Mouse (Mus musculus) kidney, postnatal 14 days (tissue): ENCODE results near the gene Slc25a3.

ENCODE experiments used
- DNase-seq: peaks from one replicate; pipeline ENCODE4 v3.0.0; 2022; ENCODE audit warnings: mixed read lengths

The Slc25a3 gene

GRCm38 (mm10) chr10:91123828-91124822 lies at the start of gene Slc25a3:
Gene Slc25a3 (minus strand): TSS chr10:91124059.
- DNase-seq, result peak; percentile 99

- DNase-seq, result no peak
These were observed 48.7 kb upstream of the Slc25a3 start for GRCm38 (mm10) chr10:91172329-91173100.

- DNase-seq, result peak; percentile 97
These were observed 47.8 kb upstream of the Slc25a3 start for GRCm38 (mm10) chr10:91171455-91172328.

GRCm38 (mm10) chr10:91171041-91171440 lies 47.2 kb upstream of the Slc25a3 start:
- no peak for DNase-seq

- peak; percentile 90 for DNase-seq
These were observed 46.5 kb upstream of the Slc25a3 start for GRCm38 (mm10) chr10:91170143-91170941.

GRCm38 (mm10) chr10:91169414-91170065 lies 45.7 kb upstream of the Slc25a3 start:
- no peak for DNase-seq

GRCm38 (mm10) chr10:91167352-91167751 lies 43.5 kb upstream of the Slc25a3 start:
- peak; percentile 54 for DNase-seq

- DNase-seq, result peak; percentile 74
These were observed 43.0 kb upstream of the Slc25a3 start for GRCm38 (mm10) chr10:91166890-91167289.

- no peak for DNase-seq
These were observed 42.0 kb upstream of the Slc25a3 start for GRCm38 (mm10) chr10:91165850-91166249.

- DNase-seq, result no peak
These were observed 40.6 kb upstream of the Slc25a3 start for GRCm38 (mm10) chr10:91164491-91164890.

GRCm38 (mm10) chr10:91162511-91163163 lies 38.8 kb upstream of the Slc25a3 start:
- no peak for DNase-seq

- no peak for DNase-seq
These were observed 38.2 kb upstream of the Slc25a3 start for GRCm38 (mm10) chr10:91162077-91162476.

- DNase-seq, result no peak
These were observed 37.1 kb upstream of the Slc25a3 start for GRCm38 (mm10) chr10:91161006-91161405.

GRCm38 (mm10) chr10:91158442-91158841 lies 34.6 kb upstream of the Slc25a3 start:
- no peak for DNase-seq

GRCm38 (mm10) chr10:91156338-91156737 lies 32.5 kb upstream of the Slc25a3 start:
- DNase-seq, result peak; percentile 32

- no peak for DNase-seq
These were observed 30.1 kb upstream of the Slc25a3 start for GRCm38 (mm10) chr10:91153894-91154503.

- DNase-seq, result no peak
These were observed 21.6 kb upstream of the Slc25a3 start for GRCm38 (mm10) chr10:91145413-91145812.

- DNase-seq, result no peak
These were observed 19.7 kb upstream of the Slc25a3 start for GRCm38 (mm10) chr10:91143313-91144230.

- DNase-seq, result no peak
These were observed 18.9 kb upstream of the Slc25a3 start for GRCm38 (mm10) chr10:91142654-91143191.
